Mouse (Mus musculus) myocyte (in vitro differentiated cells): ENCODE results near the gene Rab10.

ENCODE experiments used
- CEBPB ChIP-seq: IDR thresholded peaks from 2 replicates; pipeline ENCODE4 v1.6.1; 2011; ENCODE audit warnings: mild to moderate bottlenecking, moderate library complexity; ENCODE audit not compliant: poor library complexity, insufficient read depth, severe bottlenecking
- MYOG ChIP-seq, 3 experiments: IDR thresholded peaks; one replicate each; pipeline ENCODE4 v1.6.1; 2011; ENCODE audit warnings: control low read depth in 2 of 3, low read depth in 2 of 3, mild to moderate bottlenecking in 2 of 3; ENCODE audit not compliant: insufficient read length in 2 of 3, control insufficient read depth in 1 of 3, insufficient read depth in 1 of 3
- POLR2A ChIP-seq: IDR thresholded peaks from one replicate; pipeline ENCODE4 v1.6.1; 2011; ENCODE audit warnings: low read depth, mild to moderate bottlenecking, control low read depth, moderate library complexity; ENCODE audit not compliant: insufficient read length
- SRF ChIP-seq: IDR thresholded peaks from one replicate; pipeline ENCODE4 v1.6.1; 2011; ENCODE audit warnings: low read depth; ENCODE audit not compliant: control insufficient read depth, insufficient read length

DNA sequence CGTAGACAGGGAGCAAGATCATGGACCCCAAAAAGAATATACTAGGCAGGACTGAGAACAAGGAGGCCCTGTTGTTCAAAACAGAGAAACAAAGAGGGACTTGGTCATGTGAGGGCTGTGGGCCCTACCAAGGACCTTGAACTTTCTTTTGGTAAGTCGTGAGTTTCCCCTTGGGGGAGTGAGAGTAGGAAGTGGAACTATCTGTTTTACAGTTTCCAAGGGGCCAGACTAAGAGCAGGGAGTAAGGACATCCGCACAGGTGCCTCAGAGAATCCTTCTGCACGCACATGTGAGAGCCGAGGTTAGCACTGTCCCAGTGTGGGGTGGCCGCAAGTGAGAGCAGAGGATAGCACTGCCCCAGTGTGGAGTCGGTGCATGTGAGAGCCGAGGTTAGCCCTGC is 45.3 kb upstream of the Rab10 start:
- TF ChIP-seq POLR2A (no peak), CEBPB (no peak), MYOG (IDR thresholded peaks at IDR 0.05; ENCODE audit: control insufficient read depth in 1 of 3, insufficient read depth in 1 of 3, insufficient read length in 2 of 3, low read depth in 2 of 3) (no peak), SRF (no peak)
